Mouse (Mus musculus) heart, adult 2 months (tissue): ENCODE data around the gene Gm49510. TPM values are rescaled to one million over a fixed set of nuclear protein-coding genes. Genes with fewer than 3 reads are reported as not detected.

ENCODE experiments used
- DNase-seq, 2 experiments: peaks; one replicate each; pipeline ENCODE4 v3.0.0; 2021
- H3K27ac ChIP-seq: fragments of 200-600 bp; 2 replicates; pipeline ENCODE4 v1.8.1; 2022
- H3K27me3 ChIP-seq: fragments of 200-500 bp; 2 replicates; pipeline ENCODE4 v1.6.1; 2012; ENCODE audit warnings: mild to moderate bottlenecking, low read length, inconsistent platforms, mixed read lengths; ENCODE audit not compliant: control insufficient read depth, insufficient read depth
- H3K36me3 ChIP-seq: fragments of 200-500 bp; 2 replicates; pipeline ENCODE4 v1.6.1; 2012; ENCODE audit warnings: low read length, inconsistent platforms; ENCODE audit not compliant: control insufficient read depth, insufficient read depth
- H3K4me1 ChIP-seq: fragments of 200-500 bp; 2 replicates; pipeline ENCODE4 v1.6.1; 2011; ENCODE audit warnings: low read length; ENCODE audit not compliant: control insufficient read depth, insufficient read depth
- H3K4me3 ChIP-seq: fragments of 200-600 bp; 2 replicates; pipeline ENCODE4 v1.8.1; 2022
- H3K79me2 ChIP-seq: fragments of 200-500 bp; replicated peaks from 2 replicates; pipeline ENCODE4 v1.6.1; 2012; ENCODE audit warnings: mild to moderate bottlenecking, inconsistent platforms, low read length, moderate library complexity, mixed read lengths; ENCODE audit not compliant: control insufficient read depth, insufficient read depth
- H3K9ac ChIP-seq: fragments of 200-500 bp; 2 replicates; pipeline ENCODE4 v1.6.1; 2012; ENCODE audit warnings: low read depth, mild to moderate bottlenecking, control low read depth, inconsistent platforms, low read length, mixed read lengths
- CTCF ChIP-seq: fragments of 200-600 bp; IDR thresholded peaks from 2 replicates; pipeline ENCODE4 v1.8.1; 2022; ENCODE audit warnings: antibody characterized with exemption, mild to moderate bottlenecking, moderate library complexity
- EP300 ChIP-seq: fragments of 200-500 bp; IDR thresholded peaks from 2 replicates; pipeline ENCODE4 v1.6.1; 2011; ENCODE audit warnings: low read depth, low read length, control low read depth; ENCODE audit not compliant: insufficient read depth
- POLR2A ChIP-seq: fragments of 200-500 bp; IDR thresholded peaks from 2 replicates; pipeline ENCODE4 v1.6.1; 2011; ENCODE audit warnings: mild to moderate bottlenecking, low read depth, low read length, control low read depth; ENCODE audit not compliant: insufficient read depth
- WGBS: fragments of 180-500 bp; shearing (Covaris S2); methylation state at CpG from one replicate; pipeline ENCODE4 v1.1.7; 2018; 5-methylcytosine and 5-hydroxymethylcytosine counted together
- intact Hi-C: fragments of 180-260 bp; cut with DNase I; formaldehyde crosslinking; loops from one replicate; pipeline ENCODE4 v1.15.1; 2025
- polyA plus RNA-seq: library from polyadenylated mRNA; depleted of rRNA; stranded (reverse); fragments of >200 nt; gene quantifications from 2 replicates; pipeline ENCODE4 v1.2.3, GENCODE M21; 2012
- total RNA-seq, 2 experiments: library from RNA; stranded (reverse); gene quantifications; 2 replicates each; pipeline ENCODE4 v1.2.3; 2021

Gene Gm49510
- total and polyA plus RNA-seq, 3 experiments = 0.04 TPM; not detected in 2

- no peak overlapping the region for H3K27ac ChIP-seq
- 82% methylated on average over 7 of the region's 7 CpGs for WGBS
- H3K27me3 ChIP-seq = no peaks in the 10 kb centered on the region
These were observed 23.2 kb downstream of the Gm49510 start for GRCm38 (mm10) chr15:78922700-78923099.

GRCm38 (mm10) chr15:78923585-78923984 is 24.1 kb downstream of the Gm49510 start:
- no peak for DNase-seq
- intact Hi-C loops = no loop called here
- Histone ChIP-seq H3K4me3 (no peak overlapping the region), H3K9ac (no peak overlapping the region), H3K27me3 (no peaks in the 10 kb centered on the region), H3K36me3 (no peaks in the 10 kb centered on the region), H3K4me1 (peaks cover 17% of the 10 kb centered on the region), H3K27ac (no peak overlapping the region), H3K79me2 (no peaks in the 10 kb centered on the region)
- TF ChIP-seq EP300 (no peak), POLR2A (no peak), CTCF (no peak)
- 78% methylated on average over 6 of the region's 6 CpGs for WGBS

More at GRCm38 (mm10) chr15:78922700-78923099, 23.2 kb downstream of the Gm49510 start:
- no peak overlapping the region for H3K9ac ChIP-seq
- intact Hi-C loops = no loop called here
- DNase-seq = no peak
- H3K79me2 ChIP-seq = no peaks in the 10 kb centered on the region
- H3K4me1 ChIP-seq = peaks cover 17% of the 10 kb centered on the region
- no peak overlapping the region for H3K4me3 ChIP-seq
- no peaks in the 10 kb centered on the region for H3K36me3 ChIP-seq
- TF ChIP-seq CTCF (no peak), EP300 (no peak)

- Histone ChIP-seq H3K27ac (peak overlapping the region; percentile 97; the same call in 1 of the 2 replicates), H3K36me3 (no peaks in the 10 kb centered on the region), H3K4me3 (no peak overlapping the region), H3K9ac (no peak overlapping the region), H3K79me2 (no peaks in the 10 kb centered on the region), H3K27me3 (no peaks in the 10 kb centered on the region), H3K4me1 (peaks cover 17% of the 10 kb centered on the region)
- intact Hi-C loops = no loop called here
- TF ChIP-seq POLR2A (no peak), CTCF (no peak), EP300 (no peak)
- no peak for DNase-seq
- WGBS = 22% methylated on average over 8 of the region's 8 CpGs
These were observed 25.7 kb downstream of the Gm49510 start for GRCm38 (mm10) chr15:78925129-78925528.

GRCm38 (mm10) chr15:78926021-78926919 is 26.8 kb downstream of the Gm49510 start, which contains the start of gene Lgals1:
Lgals1 (plus strand) TSS chr15:78926725.
- intact Hi-C loops = no loop called here
- Histone ChIP-seq H3K79me2 (no peaks in the 10 kb centered on the region), H3K27me3 (no peaks in the 10 kb centered on the region), H3K4me3 (peak within 1 kb of the TSS; percentile 52), H3K27ac (peak within 1 kb of the TSS; percentile 97), H3K36me3 (no peaks in the 10 kb centered on the region), H3K9ac (peak within 1 kb of the TSS; percentile 71), H3K4me1 (peaks cover 17% of the 10 kb centered on the region)
- peak; percentile 90 to 92 for DNase-seq
- WGBS = 3% methylated on average over 20 of the region's 20 CpGs
- no peak for TF ChIP-seq EP300
- peak; percentile 90 for TF ChIP-seq POLR2A

GRCm38 (mm10) chr15:78927021-78927787 is 27.7 kb downstream of the Gm49510 start:
- TF ChIP-seq EP300 (no peak), POLR2A (no peak), CTCF (no peak)
- Histone ChIP-seq H3K36me3 (no peaks in the 10 kb centered on the region), H3K4me1 (peaks cover 17% of the 10 kb centered on the region), H3K27me3 (no peaks in the 10 kb centered on the region), H3K4me3 (peak overlapping the region; percentile 52), H3K9ac (peak overlapping the region; percentile 71), H3K79me2 (no peaks in the 10 kb centered on the region), H3K27ac (peak overlapping the region; percentile 97)
- WGBS = 20% methylated on average over 15 of the region's 15 CpGs
- intact Hi-C loops = no loop called here
- DNase-seq = peak; percentile 55 to 58
